Comparison of ENCODE assay signal across 12 mouse cellular contexts in genomic region chr4:136793320-136793719, GRCm38 (mm10). TPM values are rescaled to one million over a fixed set of nuclear protein-coding genes. Genes with fewer than 3 reads are reported as not detected.
DNase-seq lines count a peak whose midpoint lies in the region; ATAC-seq lines count a peak whose summit lies in the region.
"Had no signal": no experiment of that assay in that cellular context is flagged by ENCODE, and none has a peak within 500 bp of the region (broad histone marks: within the 10 kb centered on the region; RNA-seq: fewer than 3 reads in every experiment).

No protein-coding gene starts in this region.

- H3K4me1 ChIP-seq in forebrain, embryonic 13.5 days, result peaks cover 48% of the 10 kb centered on the region
- no peaks in the 10 kb centered on the region; the same call in 1 of the 2 replicates for H3K4me1 ChIP-seq in forebrain, embryonic 11.5 days (replicated peaks; ENCODE audit: control insufficient read depth, insufficient read depth, low read length)

- H3K9me3 ChIP-seq in forebrain, embryonic 13.5 days (replicated peaks), result no peaks in the 10 kb centered on the region
- H3K9me3 ChIP-seq in forebrain, embryonic 11.5 days (ENCODE audit: control insufficient read depth, low read length), result no peaks in the 10 kb centered on the region
- H3K9me3 ChIP-seq: embryonic facial prominence, embryonic 15.5 days; heart, embryonic 15.5 days had no signal

- H3K4me3 ChIP-seq in forebrain, embryonic 13.5 days, result no peak overlapping the region
- H3K4me3 ChIP-seq in forebrain, embryonic 11.5 days (ENCODE audit: low read depth, low read length), result no peak overlapping the region
- H3K4me3 ChIP-seq: embryonic facial prominence, embryonic 15.5 days; heart, embryonic 15.5 days had no signal

- no peaks in the 10 kb centered on the region for H3K27me3 ChIP-seq in forebrain, embryonic 13.5 days
- no peaks in the 10 kb centered on the region for H3K27me3 ChIP-seq in forebrain, embryonic 11.5 days (ENCODE audit: control insufficient read depth, insufficient read depth, low read length)
- H3K27me3 ChIP-seq: embryonic facial prominence, embryonic 15.5 days had no signal

- no peak for DNase-seq in forebrain, embryonic 11.5 days (ENCODE audit: low spot score)
- DNase-seq in frontal cortex, adult 2 months (ENCODE audit: extremely low spot score in 1 of 2, low spot score in 1 of 2), result peak; percentile 74 to 87
- DNase-seq in layer of hippocampus, postnatal 25 days (ENCODE audit: extremely low spot score in 1 of 2, low spot score in 1 of 2), result peak; percentile 33 to 35
- DNase-seq in right cerebral cortex, adult 2 months (ENCODE audit: low spot score in 2 of 2), result peak; percentile 72 to 78
- DNase-seq in heart, adult 8-10 months (ENCODE audit: low spot score), result no peak
- no peak for DNase-seq in adrenal gland, adult 18-20 months (ENCODE audit: low spot score in 2 of 2)
- no peak for DNase-seq in natural killer cell, adult 2 months (ENCODE audit: low spot score in 2 of 2)
- DNase-seq: kidney, postnatal 25 days had no signal

- WGBS in forebrain, embryonic 13.5 days, result 67% methylated on average over 11 of the region's 11 CpGs
- WGBS in forebrain, embryonic 11.5 days, result 89% methylated on average over 11 of the region's 11 CpGs

- peak; percentile 80 for ATAC-seq in forebrain, embryonic 13.5 days
- ATAC-seq in forebrain, embryonic 11.5 days (replicated peaks; ENCODE audit: low FRiP score), result no peak

- no peak overlapping the region for H3K27ac ChIP-seq in forebrain, embryonic 13.5 days
- no peak overlapping the region for H3K27ac ChIP-seq in forebrain, embryonic 11.5 days (ENCODE audit: low read depth, low read length)
- H3K27ac ChIP-seq: embryonic facial prominence, embryonic 15.5 days; heart, embryonic 15.5 days had no signal

- no peak overlapping the region for H3K9ac ChIP-seq in forebrain, embryonic 13.5 days
- H3K9ac ChIP-seq in forebrain, embryonic 11.5 days (ENCODE audit: low read length), result no peak overlapping the region
- H3K9ac ChIP-seq: embryonic facial prominence, embryonic 15.5 days; heart, embryonic 15.5 days had no signal

- no peak overlapping the region for H3K4me2 ChIP-seq in forebrain, embryonic 13.5 days
- H3K4me2 ChIP-seq in forebrain, embryonic 11.5 days (ENCODE audit: low read depth, low read length, severe bottlenecking), result no peak overlapping the region
- H3K4me2 ChIP-seq: embryonic facial prominence, embryonic 15.5 days; heart, embryonic 15.5 days had no signal

- no peaks in the 10 kb centered on the region; the same call in 1 of the 2 replicates for H3K36me3 ChIP-seq in forebrain, embryonic 13.5 days (ENCODE audit: poor library complexity, severe bottlenecking)
- H3K36me3 ChIP-seq in forebrain, embryonic 11.5 days (ENCODE audit: control insufficient read depth, insufficient read depth, low read length), result no peaks in the 10 kb centered on the region; the same call in 1 of the 2 replicates
- H3K36me3 ChIP-seq: embryonic facial prominence, embryonic 15.5 days; heart, embryonic 15.5 days had no signal

RNA-seq across cellular contexts. Expression of gene Ephb2, which starts 42.5 kb away (rescaled TPM):
- 10.7 and 12.7 TPM in 2 replicates for polyA plus RNA-seq in forebrain, embryonic 13.5 days (2015; fragmentation: Nextera tagmentation; extraction: Ambion mirVana)
- 35.8 and 36.9 TPM in 2 replicates for polyA plus RNA-seq in forebrain, embryonic 11.5 days (2014; fragmentation: Nextera tagmentation; extraction: Ambion mirVana)
- 7.3 and 8.9 TPM in 2 replicates for polyA plus RNA-seq in frontal cortex, adult 2 months (2012; rRNA removed)
- total RNA-seq in layer of hippocampus, postnatal 25 days (2021), result 10 to 100 TPM; 24.0 to 29.2 TPM
- total RNA-seq in heart, adult 8-10 months (2022), result under 1 TPM; 0.44 to 0.86 (median 0.45) TPM
- total RNA-seq in adrenal gland, adult 18-20 months (2021), result 10 to 100 TPM; 16.9 to 22.8 TPM
- total RNA-seq: neutrophil, adult 5-6 weeks had no signal

Comparison
In these comparisons a context has a peak if more than half of its experiments do, and no peak if none do; other contexts are left out.
1. DNase-seq: peak in frontal cortex, adult 2 months (2 of 2), layer of hippocampus, postnatal 25 days (2 of 2) and right cerebral cortex, adult 2 months (2 of 2); none in forebrain, embryonic 11.5 days (single experiment), heart, adult 8-10 months (single experiment), adrenal gland, adult 18-20 months (0 of 2) and natural killer cell, adult 2 months (0 of 2).
2. RNA of gene Ephb2, which starts 42.5 kb away (total RNA-seq): 24.0 to 29.2 TPM in layer of hippocampus, postnatal 25 days and 16.9 to 22.8 TPM in adrenal gland, adult 18-20 months; 0.44 to 0.86 TPM in heart, adult 8-10 months; every median in the first group is over 4 times any median in the second.